Mouse (Mus musculus): Measurements from ENCODE around the gene Slc22a22.

DNA sequence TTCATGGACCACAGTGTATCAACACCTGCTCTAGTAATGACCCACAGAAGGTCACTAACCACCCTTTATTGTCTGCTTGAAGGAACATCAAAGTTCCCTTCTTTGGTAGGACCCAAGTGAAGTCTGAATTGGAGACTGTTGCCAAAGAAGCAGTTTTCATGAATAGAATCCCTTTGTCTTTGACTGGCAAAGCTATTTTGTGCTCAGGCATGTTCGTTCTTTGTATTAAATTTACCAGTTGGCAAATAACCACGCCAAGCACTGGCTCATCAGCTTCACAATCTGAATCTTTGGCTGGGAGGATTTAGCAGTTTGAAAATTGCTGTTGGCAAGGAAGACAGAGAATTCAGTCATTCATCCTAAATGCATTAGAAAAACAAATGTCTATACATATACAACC is 160.9 kb downstream of the Slc22a22 start:
- TF ChIP-seq CTCF (IDR thresholded peaks at IDR 0.05; ENCODE audit: insufficient read depth, low read length): no peak
- TF ChIP-seq POLR2A (IDR thresholded peaks at IDR 0.05; ENCODE audit: borderline replicate concordance, extremely low read depth, low read depth, low read length): no peak
